13 mouse cellular contexts compared by ENCODE assay signal in genomic region chr3:148295515-148295914, GRCm38 (mm10).
"Had no signal": no experiment of that assay in that cellular context is flagged by ENCODE, and none has a peak within 500 bp of the region (broad histone marks: within the 10 kb centered on the region; RNA-seq: fewer than 3 reads in every experiment).

No protein-coding gene starts in this region.

- H3K4me3 ChIP-seq: midbrain, embryonic 10.5 days; midbrain, embryonic 12.5 days; neural tube, embryonic 12.5 days had no signal

- H3K27me3 ChIP-seq: midbrain, embryonic 12.5 days; neural tube, embryonic 12.5 days had no signal

- H3K4me1 ChIP-seq: midbrain, embryonic 10.5 days; midbrain, embryonic 12.5 days; neural tube, embryonic 12.5 days had no signal

- H3K27ac ChIP-seq: liver, embryonic 14.5 days; midbrain, embryonic 10.5 days; midbrain, embryonic 12.5 days; neural tube, embryonic 12.5 days had no signal

- H3K36me3 ChIP-seq: midbrain, embryonic 10.5 days; midbrain, embryonic 12.5 days; neural tube, embryonic 12.5 days had no signal

- DNase-seq: lung, adult 18-20 months; lung, embryonic 14.5 days; lung, postnatal 10 days; lung, postnatal 4 days; midbrain, embryonic 14.5 days; right cerebral cortex, postnatal 14 days; thymus, adult 2 months; thymus, postnatal 25 days; thymus, postnatal 4 days had no signal

- H3K9me3 ChIP-seq: midbrain, embryonic 10.5 days; midbrain, embryonic 12.5 days; neural tube, embryonic 12.5 days had no signal

- H3K9ac ChIP-seq: liver, embryonic 14.5 days; lung, embryonic 14.5 days; midbrain, embryonic 12.5 days; neural tube, embryonic 12.5 days had no signal

- H3K4me2 ChIP-seq: lung, embryonic 14.5 days; midbrain, embryonic 12.5 days; neural tube, embryonic 12.5 days had no signal
